Mouse (Mus musculus) kidney, postnatal 4 days (tissue): ENCODE measurements at regions not wholly inside any gene's neighbourhood (a gene's known extent, or its start where the extent isn't known, plus 50 kb on each side); places are given as distances from the start of the nearest gene placed in this dataset.

Source experiments
- DNase-seq, 2 experiments: peaks; one replicate each; pipeline ENCODE4 v3.0.0; 2021; ENCODE audit warnings: mixed read lengths in 2 of 2

DNA sequence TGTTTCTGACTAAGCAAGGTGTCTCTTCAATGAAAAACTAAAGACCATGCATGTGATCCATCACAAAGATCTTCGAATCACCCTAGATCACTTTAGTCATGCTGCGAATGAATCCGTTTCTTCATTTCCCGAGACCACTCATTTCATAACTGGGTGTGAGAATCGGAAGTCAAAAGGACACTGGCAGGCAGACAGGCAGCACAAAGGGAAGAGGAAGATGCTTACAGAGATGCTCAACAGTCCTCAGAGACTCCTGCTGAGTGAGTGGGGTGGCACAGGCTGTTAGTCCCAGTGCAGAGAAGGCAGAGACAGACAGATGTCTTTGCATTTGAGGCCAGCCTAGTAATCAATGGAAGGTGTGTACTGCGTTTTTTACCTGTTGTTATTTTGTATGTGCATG lies 155.6 kb upstream of the Jmjd1c start:
- no peak for DNase-seq

DNA sequence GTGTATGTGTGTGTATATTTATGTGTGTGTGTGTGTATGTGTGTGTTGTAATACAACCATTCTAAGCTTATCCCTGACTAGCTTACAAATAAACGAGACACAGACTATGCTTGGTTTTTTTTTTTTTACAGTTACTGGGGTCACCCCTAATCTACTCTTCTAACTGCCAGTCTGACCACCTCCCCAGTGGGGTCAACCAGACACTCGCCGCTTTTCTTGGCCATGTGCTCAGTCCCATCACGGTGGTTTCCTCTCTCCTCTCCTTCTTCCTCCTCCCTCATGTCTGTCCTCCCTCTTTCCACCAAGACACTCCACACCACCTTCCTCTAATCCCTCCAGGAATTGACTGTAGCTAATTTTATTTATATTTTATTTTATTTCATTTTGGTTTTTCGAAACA lies 155.0 kb upstream of the Jmjd1c start:
- DNase-seq: no peak

DNA sequence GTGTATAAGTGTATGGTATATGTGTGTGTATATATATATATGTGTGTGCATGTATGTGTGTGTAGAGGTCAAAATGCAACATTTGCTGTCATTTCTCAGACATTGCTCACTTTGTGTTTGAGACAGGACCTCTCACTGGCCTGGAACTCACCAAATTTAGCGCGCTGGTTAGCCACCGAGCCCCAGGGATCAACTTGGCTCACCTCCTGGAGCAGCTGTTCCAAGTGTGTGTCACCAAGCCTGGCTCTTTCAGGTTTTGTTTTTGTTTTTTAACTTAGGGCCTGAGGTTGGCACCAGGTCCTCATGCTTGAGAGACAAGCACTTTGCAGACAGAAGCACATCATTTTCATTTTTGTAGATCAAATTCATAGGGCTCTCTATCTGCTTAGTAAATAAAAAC lies 154.0 kb upstream of the Jmjd1c start:
- DNase-seq: no peak

DNA sequence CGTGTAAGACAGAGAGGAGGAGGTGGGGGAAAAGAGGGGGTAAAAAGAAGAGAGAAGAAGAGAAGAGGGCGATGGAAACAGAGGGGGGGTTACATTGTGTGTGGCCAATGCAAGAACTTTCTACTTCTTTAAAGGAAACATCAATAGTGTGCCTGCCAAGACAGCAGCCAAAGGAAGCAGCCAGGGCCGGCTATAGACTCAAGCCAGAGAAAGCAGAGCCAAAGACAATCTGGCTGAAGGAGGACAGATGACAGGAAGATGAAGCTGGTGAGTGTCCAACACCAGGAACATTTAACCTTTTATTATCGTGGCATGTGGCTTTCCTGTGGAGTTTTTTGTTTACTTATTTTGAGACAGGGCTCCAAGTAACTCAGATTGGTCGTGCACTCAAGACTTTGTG lies 152.1 kb upstream of the Jmjd1c start:
- DNase-seq: peak; percentile 42 to 61

DNA sequence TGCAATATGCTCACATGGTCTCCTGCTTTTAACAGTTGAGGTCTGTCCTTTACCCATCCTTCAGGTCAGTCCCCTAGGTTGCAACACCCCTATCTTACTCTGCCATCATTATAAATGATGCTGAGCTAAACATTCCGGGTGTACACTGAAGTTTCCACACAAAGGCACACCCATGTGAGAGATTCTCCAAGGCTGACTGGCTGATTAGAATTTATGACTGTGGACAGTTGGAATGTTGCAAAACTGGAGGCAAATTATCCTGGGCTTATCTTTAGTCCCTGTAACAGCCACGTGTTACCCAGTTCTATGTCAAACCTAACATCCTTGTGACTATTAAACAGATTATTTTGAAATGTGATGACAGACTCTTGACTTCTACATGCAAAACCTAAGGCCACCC lies 149.8 kb upstream of the Jmjd1c start:
- no peak for DNase-seq

DNA sequence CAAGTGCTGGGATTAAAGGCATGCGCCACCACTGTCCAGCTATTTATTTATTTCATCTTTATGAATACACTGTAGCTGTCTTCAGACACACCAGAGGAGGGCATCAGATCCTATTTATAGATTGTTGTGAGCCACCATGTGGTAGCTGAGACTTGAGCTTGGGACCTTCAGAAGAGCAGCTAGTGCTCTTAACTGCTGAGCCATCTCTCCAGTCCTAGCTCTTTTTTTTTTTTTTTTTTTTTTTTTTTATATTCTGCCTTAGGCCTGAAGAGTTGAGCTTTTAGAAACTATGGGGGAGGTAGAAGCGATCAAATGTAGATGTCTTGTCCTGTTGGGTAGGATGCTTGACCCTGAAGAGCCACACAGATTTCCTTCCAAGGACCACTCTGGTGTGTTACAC lies 147.6 kb upstream of the Jmjd1c start:
- no peak for DNase-seq

DNA sequence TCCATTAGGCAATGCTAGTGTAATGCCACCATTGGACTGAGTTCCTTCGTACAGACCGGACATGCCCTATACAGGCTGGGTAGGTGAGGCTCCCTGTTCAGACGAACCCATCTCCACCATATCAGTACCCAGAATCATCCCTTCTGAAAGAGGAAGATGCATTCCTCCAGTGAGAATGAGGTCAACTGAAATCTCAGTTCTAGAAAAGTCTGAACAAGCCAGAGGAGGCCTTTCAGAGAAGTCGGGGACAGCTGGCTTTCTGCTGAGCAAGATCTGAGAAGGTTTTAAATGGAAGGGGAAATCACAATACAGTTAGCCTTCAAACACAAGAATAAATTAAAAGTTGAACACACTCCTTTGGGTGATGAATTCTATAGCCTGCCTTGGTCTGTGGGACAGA lies 145.5 kb upstream of the Jmjd1c start:
- no peak for DNase-seq

DNA sequence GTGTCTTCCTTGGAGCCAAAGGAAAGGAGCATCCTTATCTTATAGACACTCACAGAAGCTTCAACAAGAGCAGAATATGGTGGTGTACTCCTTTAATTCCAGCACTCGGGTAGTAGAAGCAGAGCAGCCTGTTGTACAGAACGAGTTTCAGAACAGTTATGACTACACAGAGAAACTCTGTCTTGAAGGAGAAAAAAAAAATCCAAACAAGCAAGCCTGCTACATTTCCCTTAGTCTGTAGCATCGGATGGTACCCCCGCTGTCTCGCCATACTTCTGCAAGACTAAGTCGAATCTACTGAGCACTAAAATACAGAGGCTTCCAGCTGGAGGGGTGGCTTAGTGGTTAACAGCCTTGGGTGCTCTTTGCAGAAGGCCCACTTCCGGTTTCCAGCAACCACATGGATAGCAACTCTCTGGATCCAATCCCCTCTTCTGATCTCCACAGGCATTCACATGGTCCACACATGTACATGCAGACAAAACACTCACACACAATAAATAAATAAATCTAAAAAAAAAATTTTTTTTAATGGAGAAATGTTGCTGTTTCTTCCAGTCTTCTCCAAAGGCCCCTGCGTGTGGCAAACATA lies 144.6 kb upstream of the Jmjd1c start:
- no peak for DNase-seq

DNA sequence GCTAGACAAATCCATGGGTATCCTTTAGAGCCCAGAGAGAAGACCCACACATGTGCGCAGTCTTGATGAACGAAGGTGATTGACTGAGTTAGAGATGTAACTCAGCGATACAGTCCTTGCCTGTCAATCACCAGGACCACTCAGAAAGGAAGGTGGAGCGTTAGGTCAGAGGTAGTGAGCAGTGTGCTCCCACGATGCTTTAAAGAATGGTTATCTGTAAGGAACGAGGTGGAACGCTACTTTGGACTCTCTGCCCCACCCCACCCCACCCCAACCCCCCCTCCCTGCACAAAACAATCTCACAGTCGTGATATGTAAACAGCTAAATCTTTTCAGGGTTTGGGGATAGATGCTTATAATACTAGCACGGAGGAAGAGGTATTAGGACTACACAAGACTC lies 144.0 kb upstream of the Jmjd1c start:
- DNase-seq: no peak

DNA sequence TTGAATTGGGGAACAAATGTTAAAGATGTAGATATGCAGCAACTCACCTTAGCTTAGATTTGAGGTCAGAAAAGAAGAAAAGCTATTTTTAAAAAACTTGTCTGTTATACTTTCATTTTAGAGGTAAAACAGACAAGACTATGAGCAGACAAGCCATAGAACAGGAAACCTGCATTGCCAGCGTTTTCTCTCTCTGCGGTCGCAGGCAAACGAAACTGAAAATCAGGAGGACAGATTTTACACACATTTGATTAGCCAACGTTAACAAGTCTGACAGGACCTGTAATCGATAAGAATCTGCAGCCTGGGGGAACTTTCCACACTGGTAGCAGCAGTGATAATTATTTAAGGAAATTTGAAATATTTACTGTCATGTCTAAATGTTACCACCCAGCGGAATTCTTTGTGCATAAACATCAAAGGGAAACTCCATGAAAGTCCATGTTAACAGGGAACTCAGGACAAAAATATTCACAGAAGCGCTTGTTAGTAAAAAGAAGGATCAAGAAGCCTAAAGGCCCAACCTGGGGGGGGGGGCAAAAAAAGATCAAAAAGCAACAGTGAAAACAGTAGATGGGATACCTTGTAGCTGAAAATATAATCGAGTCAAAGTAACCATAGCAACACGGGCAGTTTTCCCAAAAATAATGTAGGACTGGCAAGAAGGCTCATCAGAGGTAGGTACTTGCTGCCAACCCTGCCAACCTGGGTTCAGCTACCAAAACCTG lies 142.5 kb upstream of the Jmjd1c start:
- DNase-seq: no peak

DNA sequence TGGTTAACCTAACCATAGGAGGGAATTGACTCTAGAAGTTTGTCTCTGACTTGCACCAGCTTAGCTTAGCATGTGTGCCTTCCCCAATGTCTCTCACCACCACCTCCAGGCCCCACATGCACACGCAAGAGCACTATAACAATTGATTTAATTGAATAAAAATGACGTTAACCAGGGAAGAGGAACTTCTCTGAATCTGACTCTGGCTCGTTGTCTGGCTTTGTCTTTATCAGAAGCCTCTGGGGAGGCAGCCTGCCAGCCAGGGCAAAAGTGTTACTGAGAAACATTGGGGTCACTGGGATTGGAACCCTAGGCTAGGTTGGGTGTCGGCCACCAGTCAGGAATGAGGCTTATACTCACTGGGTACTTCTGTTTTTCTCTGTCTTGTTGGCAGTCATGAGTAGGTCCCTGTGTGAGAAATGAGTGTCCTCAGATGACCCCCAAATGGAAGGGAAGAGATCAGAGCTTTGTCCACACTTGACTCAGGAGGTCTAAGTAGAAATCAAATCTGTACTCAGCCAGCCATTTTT lies 141.9 kb upstream of the Jmjd1c start:
- DNase-seq: no peak

DNA sequence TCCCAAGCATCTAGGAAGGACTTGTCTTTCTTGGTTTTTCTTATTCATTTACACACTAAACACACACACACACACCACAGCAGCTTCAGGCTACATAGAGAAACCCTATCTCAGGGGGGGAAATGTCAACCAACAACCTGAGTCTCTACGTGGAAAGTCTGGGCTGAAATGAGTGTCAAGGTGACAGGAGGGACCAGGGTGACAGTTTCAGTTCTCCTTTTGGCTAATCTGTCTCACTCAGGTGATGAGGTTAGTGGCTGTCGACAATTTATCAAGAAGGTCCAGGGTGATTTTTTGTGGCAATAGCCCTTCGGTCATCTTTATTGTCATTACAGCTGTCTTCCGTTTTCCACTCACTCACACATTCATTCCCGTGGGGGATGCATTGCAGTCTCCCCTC lies 140.5 kb upstream of the Jmjd1c start:
- DNase-seq: no peak

DNA sequence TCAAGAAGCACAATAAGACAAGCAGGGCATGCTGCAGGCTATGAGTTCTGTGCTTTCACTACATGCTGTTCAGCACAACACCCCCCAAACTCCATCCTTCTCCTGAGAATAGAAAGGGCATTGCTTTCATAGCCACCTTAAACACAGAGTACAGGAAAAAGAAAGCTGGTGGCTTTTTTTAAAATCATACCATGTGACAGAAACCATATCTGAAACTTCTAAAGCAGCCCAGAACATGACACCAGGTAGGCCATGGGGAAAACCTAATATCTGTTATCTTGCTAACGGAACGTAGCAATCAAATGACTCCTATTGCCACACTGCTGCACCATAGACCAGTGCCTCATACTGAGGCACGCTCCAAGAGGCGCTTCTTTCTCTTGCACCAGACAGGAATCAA lies 139.3 kb upstream of the Jmjd1c start:
- DNase-seq: no peak

DNA sequence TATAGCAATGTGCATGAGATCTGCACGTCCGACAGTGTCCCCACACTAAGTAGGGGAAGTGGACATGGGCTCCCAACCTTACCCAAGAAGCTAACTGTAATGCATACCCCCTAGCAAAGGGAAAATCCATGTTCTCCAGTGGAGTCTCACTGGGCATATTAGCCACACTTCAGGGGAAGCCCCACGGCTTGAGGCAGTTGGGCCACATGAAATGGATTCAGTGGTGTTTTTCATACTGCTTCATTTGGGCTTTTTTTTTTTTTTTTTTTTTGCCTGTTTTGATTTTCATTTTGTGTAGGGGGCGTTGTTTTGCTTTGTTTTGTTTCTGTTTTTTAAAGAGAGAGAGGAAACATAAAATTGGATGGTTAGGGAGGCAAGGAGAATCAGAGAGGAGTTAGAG lies 138.6 kb upstream of the Jmjd1c start:
- DNase-seq: no peak
